Mouse (Mus musculus): ENCODE measurements around the gene Ccdc163. TPM values are rescaled to one million over a fixed set of nuclear protein-coding genes. Genes with fewer than 3 reads are reported as not detected.

Gene Ccdc163
- total and polyA plus RNA-seq, 2 experiments from 2014 or later: 6.0 to 6.8 TPM

DNA sequence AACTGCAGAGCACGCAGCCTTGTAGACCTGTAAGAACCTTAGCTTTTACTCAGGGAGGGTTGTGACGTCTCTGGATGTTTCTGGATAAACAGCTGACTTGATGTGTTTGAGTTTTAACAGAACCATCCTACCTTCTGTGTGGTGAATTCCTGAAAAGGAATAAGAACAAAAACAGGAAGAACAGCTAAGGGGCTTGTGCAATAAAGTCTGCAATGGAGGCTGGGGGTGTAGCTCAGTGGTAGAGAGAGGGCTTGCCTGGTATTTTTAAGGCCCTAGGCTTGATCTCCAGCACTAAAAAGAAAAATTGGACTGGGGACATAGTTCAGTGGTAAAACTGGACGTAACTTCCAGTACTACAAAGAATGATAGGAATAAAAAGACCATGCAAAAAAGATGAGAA is 68.8 kb downstream of the Ccdc163 start:
- TF ChIP-seq EP300 (IDR thresholded peaks at IDR 0.05; ENCODE audit: low read depth) (no peak), CTCF (IDR thresholded peaks at IDR 0.05; ENCODE audit: low read depth) (no peak)
- WGBS: 76% methylated on average over 3 of the region's 3 CpGs

DNA sequence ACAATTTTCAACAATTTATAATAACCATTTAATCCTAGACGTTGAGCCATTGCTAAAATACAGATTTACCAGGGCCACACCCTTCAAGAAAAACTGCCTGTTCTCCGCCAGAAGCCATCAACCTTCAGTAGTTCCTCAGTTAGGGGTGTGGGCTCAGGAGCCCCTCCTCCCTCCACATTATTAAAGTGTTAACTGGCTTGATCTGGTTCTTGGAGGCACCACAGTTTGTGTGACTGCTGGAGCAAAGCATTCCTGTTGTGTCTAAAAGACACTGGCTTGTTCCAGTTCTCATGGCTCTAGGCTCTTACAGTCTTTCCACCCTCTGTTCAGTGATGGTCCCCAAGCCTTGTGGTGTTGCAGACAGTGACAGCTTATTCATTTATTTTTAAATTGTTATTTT is 72.2 kb downstream of the Ccdc163 start:
- no peak overlapping the region for H3K4me2 ChIP-seq (ENCODE audit: low read depth, low read length)
- H3K27ac ChIP-seq (ENCODE audit: low read depth): no peak overlapping the region
- no peaks in the 10 kb centered on the region for H3K4me1 ChIP-seq (ENCODE audit: control insufficient read depth, insufficient read depth)
- WGBS: 66% methylated on average over 2 of the region's 2 CpGs
- no peaks in the 10 kb centered on the region for H3K36me3 ChIP-seq (replicated peaks; ENCODE audit: control insufficient read depth, insufficient read depth, low read length)
- TF ChIP-seq CTCF (IDR thresholded peaks at IDR 0.05; ENCODE audit: low read depth) (no peak), EP300 (IDR thresholded peaks at IDR 0.05; ENCODE audit: low read depth) (no peak)
- no peaks in the 10 kb centered on the region for H3K9me3 ChIP-seq (replicated peaks; ENCODE audit: control insufficient read depth, low read length)
- ATAC-seq (ENCODE audit: insufficient read depth, low read depth): no peak
- H3K9ac ChIP-seq (replicated peaks; ENCODE audit: low read depth, low read length): no peak overlapping the region
- DNase-seq (ENCODE audit: low spot score): no peak
- H3K27me3 ChIP-seq (ENCODE audit: control insufficient read depth, insufficient read depth, low read length): no peaks in the 10 kb centered on the region
- H3K4me3 ChIP-seq (ENCODE audit: low read depth, low read length): no peak overlapping the region

More for the DNA sequence above, 68.8 kb downstream of the Ccdc163 start:
- no peak overlapping the region for H3K4me3 ChIP-seq (ENCODE audit: low read depth, low read length)
- no peaks in the 10 kb centered on the region for H3K27me3 ChIP-seq (ENCODE audit: control insufficient read depth, insufficient read depth, low read length)
- no peaks in the 10 kb centered on the region for H3K9me3 ChIP-seq (replicated peaks; ENCODE audit: control insufficient read depth, low read length)
- no peak overlapping the region for H3K9ac ChIP-seq (replicated peaks; ENCODE audit: low read depth, low read length)
- H3K4me2 ChIP-seq (ENCODE audit: low read depth, low read length): no peak overlapping the region
- no peak overlapping the region for H3K27ac ChIP-seq (ENCODE audit: low read depth)
- no peaks in the 10 kb centered on the region for H3K36me3 ChIP-seq (replicated peaks; ENCODE audit: control insufficient read depth, insufficient read depth, low read length)
- DNase-seq (ENCODE audit: low spot score) (no peak), ATAC-seq (ENCODE audit: insufficient read depth, low read depth) (no peak)
- no peaks in the 10 kb centered on the region for H3K4me1 ChIP-seq (ENCODE audit: control insufficient read depth, insufficient read depth)

DNA sequence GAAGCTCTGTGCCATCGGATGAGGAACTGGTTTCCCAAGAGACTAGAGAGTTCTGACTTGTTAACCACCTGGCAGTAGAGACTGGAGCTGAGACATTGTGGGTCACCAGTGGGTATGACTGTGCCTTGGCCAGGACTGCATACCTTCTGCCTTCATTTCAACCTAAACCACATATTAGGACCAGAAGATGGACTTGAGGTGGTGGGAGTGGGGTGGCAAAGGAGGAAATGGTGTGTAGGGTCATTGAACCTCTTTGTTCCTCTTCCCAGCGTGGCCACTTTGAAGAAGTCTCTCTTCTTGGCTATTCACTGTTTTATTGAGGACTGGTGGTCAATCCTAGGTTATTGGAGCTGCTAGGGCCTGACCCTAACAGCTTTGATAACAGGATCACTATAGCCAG is 73.1 kb downstream of the Ccdc163 start:
- no peaks in the 10 kb centered on the region for H3K27me3 ChIP-seq (ENCODE audit: control insufficient read depth, insufficient read depth, low read length)
- H3K4me3 ChIP-seq (ENCODE audit: low read depth, low read length): no peak overlapping the region
- H3K36me3 ChIP-seq (replicated peaks; ENCODE audit: control insufficient read depth, insufficient read depth, low read length): no peaks in the 10 kb centered on the region
- TF ChIP-seq CTCF (IDR thresholded peaks at IDR 0.05; ENCODE audit: low read depth): no peak
- TF ChIP-seq EP300 (IDR thresholded peaks at IDR 0.05; ENCODE audit: low read depth): no peak
- no peaks in the 10 kb centered on the region for H3K4me1 ChIP-seq (ENCODE audit: control insufficient read depth, insufficient read depth)
- no peaks in the 10 kb centered on the region for H3K9me3 ChIP-seq (replicated peaks; ENCODE audit: control insufficient read depth, low read length)
- H3K27ac ChIP-seq (ENCODE audit: low read depth): no peak overlapping the region
- H3K9ac ChIP-seq (replicated peaks; ENCODE audit: low read depth, low read length): no peak overlapping the region
- no peak for ATAC-seq (ENCODE audit: insufficient read depth, low read depth)
- 40% methylated on average over 2 of the region's 2 CpGs for WGBS
- H3K4me2 ChIP-seq (ENCODE audit: low read depth, low read length): no peak overlapping the region
- DNase-seq (ENCODE audit: low spot score): no peak

DNA sequence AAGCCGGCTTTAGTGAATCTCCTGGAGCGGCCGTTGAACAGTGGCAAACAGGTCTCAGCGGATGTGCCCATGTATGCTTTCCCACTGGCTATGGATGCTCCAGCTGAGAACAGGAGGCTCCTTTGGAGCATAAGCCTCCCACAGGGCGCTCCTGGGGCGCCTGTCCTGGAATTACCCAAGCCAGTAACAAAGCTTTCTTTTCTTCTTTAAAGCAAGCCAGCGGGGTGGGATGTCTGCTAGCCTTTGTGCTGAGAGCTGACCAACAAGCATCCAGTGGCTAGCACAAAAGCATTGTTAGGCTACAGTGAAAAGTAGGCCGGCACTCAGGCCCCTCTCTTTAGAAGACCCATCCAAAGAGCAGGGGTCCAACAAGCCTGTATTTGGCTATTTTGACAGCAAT is 73.9 kb downstream of the Ccdc163 start:
- TF ChIP-seq EP300 (IDR thresholded peaks at IDR 0.05; ENCODE audit: low read depth) (no peak), CTCF (IDR thresholded peaks at IDR 0.05; ENCODE audit: low read depth) (no peak)
- DNase-seq (ENCODE audit: low spot score) (no peak), ATAC-seq (ENCODE audit: insufficient read depth, low read depth) (no peak)
- WGBS: 25% methylated on average over 8 of the region's 8 CpGs
- Histone ChIP-seq H3K27ac (ENCODE audit: low read depth) (no peak overlapping the region), H3K4me3 (ENCODE audit: low read depth, low read length) (no peak overlapping the region), H3K36me3 (replicated peaks; ENCODE audit: control insufficient read depth, insufficient read depth, low read length) (no peaks in the 10 kb centered on the region), H3K27me3 (ENCODE audit: control insufficient read depth, insufficient read depth, low read length) (no peaks in the 10 kb centered on the region), H3K9me3 (replicated peaks; ENCODE audit: control insufficient read depth, low read length) (no peaks in the 10 kb centered on the region), H3K9ac (replicated peaks; ENCODE audit: low read depth, low read length) (no peak overlapping the region), H3K4me1 (ENCODE audit: control insufficient read depth, insufficient read depth) (no peaks in the 10 kb centered on the region), H3K4me2 (ENCODE audit: low read depth, low read length) (no peak overlapping the region)

DNA sequence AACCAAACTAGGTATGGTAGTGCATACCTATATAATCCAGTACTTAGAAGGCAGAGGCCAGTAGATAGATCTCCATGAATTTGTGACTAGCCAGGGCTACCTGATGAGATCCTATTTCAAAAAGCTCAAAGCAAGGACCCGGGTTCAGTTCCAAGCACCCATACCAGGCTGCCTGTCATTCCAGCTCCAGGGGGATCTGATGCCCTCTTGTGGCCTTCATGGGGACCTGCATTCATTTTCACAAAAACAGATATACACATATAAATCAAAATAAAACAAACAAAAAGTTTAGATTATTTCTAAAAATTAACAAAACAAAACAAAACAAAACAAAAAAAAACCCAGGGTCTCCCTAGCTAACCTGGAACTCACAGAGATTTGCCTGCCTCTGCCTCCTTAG is 78.3 kb downstream of the Ccdc163 start:
- H3K9me3 ChIP-seq (replicated peaks; ENCODE audit: control insufficient read depth, low read length): no peaks in the 10 kb centered on the region
- H3K4me3 ChIP-seq (ENCODE audit: low read depth, low read length): no peak overlapping the region
- H3K4me1 ChIP-seq (ENCODE audit: control insufficient read depth, insufficient read depth): no peaks in the 10 kb centered on the region
- TF ChIP-seq CTCF (IDR thresholded peaks at IDR 0.05; ENCODE audit: low read depth): no peak
- TF ChIP-seq EP300 (IDR thresholded peaks at IDR 0.05; ENCODE audit: low read depth): no peak
- ATAC-seq (ENCODE audit: insufficient read depth, low read depth) (no peak), DNase-seq (ENCODE audit: low spot score) (no peak)
- no peaks in the 10 kb centered on the region for H3K36me3 ChIP-seq (replicated peaks; ENCODE audit: control insufficient read depth, insufficient read depth, low read length)
- H3K4me2 ChIP-seq (ENCODE audit: low read depth, low read length): no peak overlapping the region
- H3K27me3 ChIP-seq (ENCODE audit: control insufficient read depth, insufficient read depth, low read length): no peaks in the 10 kb centered on the region
- H3K27ac ChIP-seq (ENCODE audit: low read depth): no peak overlapping the region
- 83% methylated on average over 1 of the region's 1 CpGs for WGBS
- H3K9ac ChIP-seq (replicated peaks; ENCODE audit: low read depth, low read length): no peak overlapping the region

DNA sequence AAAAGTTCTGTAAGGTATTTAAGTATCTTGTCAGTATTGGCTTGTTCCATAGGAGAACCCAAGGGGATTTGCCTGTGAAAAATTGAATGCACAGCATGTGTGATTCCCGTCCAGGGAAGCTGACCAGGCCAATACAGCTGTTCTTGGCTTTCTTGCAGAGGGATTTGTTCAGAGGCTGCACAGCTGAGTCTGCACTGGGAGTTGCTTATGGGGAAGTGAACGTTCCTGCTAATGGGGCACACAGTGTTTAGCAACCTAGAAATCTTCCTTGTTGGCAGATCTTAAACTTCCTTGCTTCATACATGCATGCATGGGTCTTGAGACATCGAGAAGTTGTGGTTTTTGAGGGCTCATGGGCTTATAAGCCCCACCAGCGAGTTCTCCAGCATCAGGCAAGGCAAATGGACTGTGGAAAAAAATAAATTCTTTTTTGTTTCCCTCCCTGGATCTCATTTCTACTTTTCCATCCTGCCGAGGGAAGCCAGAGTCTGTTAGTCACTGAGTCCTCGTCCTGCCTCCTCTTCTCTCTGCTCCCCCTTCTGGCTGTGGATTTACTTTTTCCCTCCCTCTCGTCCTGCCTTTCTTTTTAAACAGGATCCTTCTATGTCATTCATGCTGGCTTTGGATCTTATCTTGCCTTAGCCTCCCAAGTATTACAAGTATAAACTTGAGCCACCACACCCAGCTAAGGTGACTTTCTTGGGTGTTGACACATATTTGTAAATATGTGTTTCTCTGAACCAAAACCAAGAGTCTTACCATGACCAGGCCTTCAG is 79.9 kb downstream of the Ccdc163 start:
- no peak overlapping the region for H3K27ac ChIP-seq (ENCODE audit: low read depth)
- DNase-seq (ENCODE audit: low spot score): no peak
- H3K9ac ChIP-seq (replicated peaks; ENCODE audit: low read depth, low read length): no peak overlapping the region
- H3K9me3 ChIP-seq (replicated peaks; ENCODE audit: control insufficient read depth, low read length): no peaks in the 10 kb centered on the region
- no peaks in the 10 kb centered on the region for H3K27me3 ChIP-seq (ENCODE audit: control insufficient read depth, insufficient read depth, low read length)
- no peak for ATAC-seq (ENCODE audit: insufficient read depth, low read depth)
- 40% methylated on average over 7 of the region's 7 CpGs for WGBS
- H3K36me3 ChIP-seq (replicated peaks; ENCODE audit: control insufficient read depth, insufficient read depth, low read length): no peaks in the 10 kb centered on the region
- no peak overlapping the region for H3K4me3 ChIP-seq (ENCODE audit: low read depth, low read length)
- no peak overlapping the region for H3K4me2 ChIP-seq (ENCODE audit: low read depth, low read length)
- H3K4me1 ChIP-seq (ENCODE audit: control insufficient read depth, insufficient read depth): no peaks in the 10 kb centered on the region
- peak; percentile 23 for TF ChIP-seq CTCF (IDR thresholded peaks at IDR 0.05; ENCODE audit: low read depth)
- TF ChIP-seq EP300 (IDR thresholded peaks at IDR 0.05; ENCODE audit: low read depth): no peak

Measured in heart, postnatal 0 days (tissue).